Mouse (Mus musculus): ENCODE data around the gene Adprhl1.

GRCm38 (mm10) chr8:13203472-13203871 is 50.5 kb downstream of the Adprhl1 start:
- TF ChIP-seq CTCF (IDR thresholded peaks at IDR 0.05; ENCODE audit: control insufficient read depth, insufficient read depth, low read length) (peak; percentile 65; the same call in 1 of the 2 replicates), POLR2A (IDR thresholded peaks at IDR 0.05; ENCODE audit: borderline replicate concordance, control insufficient read depth, low read depth, low read length) (no peak)
